Mouse (Mus musculus): ENCODE data around the gene Slc12a1. TPM values are rescaled to one million over a fixed set of nuclear protein-coding genes. Genes with fewer than 3 reads are reported as not detected.

Gene Slc12a1
- total RNA-seq, 2 experiments from 2014 or later: 0.07 to 0.16 TPM

GRCm38 (mm10) chr2:125136846-125137245 is 15.5 kb upstream of the Slc12a1 start:
- H3K27ac ChIP-seq: peak overlapping the region; percentile 84
- DNase-seq (ENCODE audit: extremely low spot score in 1 of 2, low spot score in 2 of 2): no peak
- no peak for TF ChIP-seq CTCF (IDR thresholded peaks at IDR 0.05)
- peak overlapping the region; percentile 50 for H3K4me3 ChIP-seq
- intact Hi-C loops (cut with DNase I): loop anchor here (2.0 kb wide), 1 partner anchor 14 kb away; the partner anchor contains the start of gene Myef2

GRCm38 (mm10) chr2:125142336-125142735 is 10.0 kb upstream of the Slc12a1 start:
- TF ChIP-seq CTCF (IDR thresholded peaks at IDR 0.05): no peak
- DNase-seq (ENCODE audit: extremely low spot score in 1 of 2, low spot score in 2 of 2): no peak
- Histone ChIP-seq H3K4me3 (no peak overlapping the region), H3K27ac (no peak overlapping the region)
- intact Hi-C loops (cut with DNase I): no loop called here

- no peak for DNase-seq (ENCODE audit: extremely low spot score in 1 of 2, low spot score in 2 of 2)
- Histone ChIP-seq H3K27ac (no peak overlapping the region), H3K4me3 (no peak overlapping the region)
- intact Hi-C loops (cut with DNase I): no loop called here
- TF ChIP-seq CTCF (IDR thresholded peaks at IDR 0.05): no peak
These were observed 2.0 kb downstream of the Slc12a1 start for GRCm38 (mm10) chr2:125154294-125154693.

GRCm38 (mm10) chr2:125155504-125155903 is 3.2 kb downstream of the Slc12a1 start:
- TF ChIP-seq CTCF (IDR thresholded peaks at IDR 0.05): no peak; the same call in 1 of the 2 replicates
- H3K4me3 ChIP-seq: no peak overlapping the region
- no peak overlapping the region for H3K27ac ChIP-seq
- intact Hi-C loops (cut with DNase I): no loop called here
- DNase-seq (ENCODE audit: extremely low spot score in 1 of 2, low spot score in 2 of 2): no peak

- intact Hi-C loops (cut with DNase I): no loop called here
- Histone ChIP-seq H3K27ac (no peak overlapping the region), H3K4me3 (no peak overlapping the region)
- DNase-seq (ENCODE audit: extremely low spot score in 1 of 2, low spot score in 2 of 2): no peak
- TF ChIP-seq CTCF (IDR thresholded peaks at IDR 0.05): no peak
These were observed 9.7 kb downstream of the Slc12a1 start for GRCm38 (mm10) chr2:125162012-125162470.

- peak in 1 of 2 experiments; percentile 17 for DNase-seq (ENCODE audit: extremely low spot score in 1 of 2, low spot score in 2 of 2)
- Histone ChIP-seq H3K27ac (no peak overlapping the region), H3K4me3 (no peak overlapping the region)
- no peak for TF ChIP-seq CTCF (IDR thresholded peaks at IDR 0.05)
- intact Hi-C loops (cut with DNase I): no loop called here
These were observed 26.0 kb downstream of the Slc12a1 start for GRCm38 (mm10) chr2:125178225-125178798.

- DNase-seq (ENCODE audit: extremely low spot score in 1 of 2, low spot score in 2 of 2): no peak
- no peak for TF ChIP-seq CTCF (IDR thresholded peaks at IDR 0.05)
- H3K27ac ChIP-seq: no peak overlapping the region
- intact Hi-C loops (cut with DNase I): loop anchor here (10.0 kb wide), 1 partner anchor 263 kb away; no protein-coding TSS in a partner anchor
- H3K4me3 ChIP-seq: no peak overlapping the region
These were observed 35.6 kb downstream of the Slc12a1 start for GRCm38 (mm10) chr2:125187904-125188303.

- TF ChIP-seq CTCF (IDR thresholded peaks at IDR 0.05): peak; percentile 92
- DNase-seq (ENCODE audit: extremely low spot score in 1 of 2, low spot score in 2 of 2): peak; percentile 60 to 63
- intact Hi-C loops (cut with DNase I): loop anchor here (1.0 to 10.0 kb wide), 2 partner anchors 132 to 264 kb away; no protein-coding TSS in a partner anchor
- Histone ChIP-seq H3K27ac (no peak overlapping the region), H3K4me3 (no peak overlapping the region)
These were observed 36.9 kb downstream of the Slc12a1 start for GRCm38 (mm10) chr2:125189197-125189596.

GRCm38 (mm10) chr2:125192905-125193304 is 40.6 kb downstream of the Slc12a1 start:
- no peak for DNase-seq (ENCODE audit: extremely low spot score in 1 of 2, low spot score in 2 of 2)
- intact Hi-C loops (cut with DNase I): no loop called here
- no peak overlapping the region for H3K27ac ChIP-seq
- no peak overlapping the region for H3K4me3 ChIP-seq
- TF ChIP-seq CTCF (IDR thresholded peaks at IDR 0.05): no peak

GRCm38 (mm10) chr2:125196771-125197170 is 44.5 kb downstream of the Slc12a1 start:
- intact Hi-C loops (cut with DNase I): no loop called here
- no peak for TF ChIP-seq CTCF (IDR thresholded peaks at IDR 0.05)
- H3K27ac ChIP-seq: no peak overlapping the region
- H3K4me3 ChIP-seq: no peak overlapping the region
- no peak for DNase-seq (ENCODE audit: extremely low spot score in 1 of 2, low spot score in 2 of 2)

GRCm38 (mm10) chr2:125208894-125209596 is 56.7 kb downstream of the Slc12a1 start:
- intact Hi-C loops (cut with DNase I): loop anchor here (5.0 kb wide), 1 partner anchor 1117 kb away; no protein-coding TSS in a partner anchor
- no peak for TF ChIP-seq CTCF (IDR thresholded peaks at IDR 0.05)
- DNase-seq (ENCODE audit: extremely low spot score in 1 of 2, low spot score in 2 of 2): no peak
- no peak overlapping the region for H3K4me3 ChIP-seq
- no peak overlapping the region for H3K27ac ChIP-seq

- DNase-seq (ENCODE audit: extremely low spot score in 1 of 2, low spot score in 2 of 2): no peak
- TF ChIP-seq CTCF (IDR thresholded peaks at IDR 0.05): no peak
- intact Hi-C loops (cut with DNase I): no loop called here
- Histone ChIP-seq H3K27ac (no peak overlapping the region), H3K4me3 (no peak overlapping the region)
These were observed 59.7 kb downstream of the Slc12a1 start for GRCm38 (mm10) chr2:125211831-125212510.

All from left cerebral cortex, adult 2 months (tissue).